Mouse (Mus musculus): Measurements from ENCODE around the gene B230104I21Rik.

The B230104I21Rik gene
- long read RNA-seq, experiment 1: 0 reads
- long read RNA-seq, experiment 2: 0 reads

- intact Hi-C loops (cut with DNase I): no loop called here
These were observed at the start of gene B230104I21Rik for GRCm38 (mm10) chr4:154335761-154336160. Gene B230104I21Rik, plus strand, starts transcription at chr4:154336127.

GRCm38 (mm10) chr4:154293735-154294201 lies 42.2 kb upstream of the B230104I21Rik start:
- intact Hi-C loops (cut with DNase I): no loop called here

- intact Hi-C loops (cut with DNase I): no loop called here
These were observed 41.6 kb upstream of the B230104I21Rik start for GRCm38 (mm10) chr4:154294262-154294731.

- intact Hi-C loops (cut with DNase I): no loop called here
These were observed 38.2 kb upstream of the B230104I21Rik start for GRCm38 (mm10) chr4:154297761-154298160.

- intact Hi-C loops (cut with DNase I): loop anchor here (5.0 kb wide), 1 partner anchor 132 kb away; no protein-coding TSS in a partner anchor
These were observed 36.2 kb upstream of the B230104I21Rik start for GRCm38 (mm10) chr4:154299541-154300271.

GRCm38 (mm10) chr4:154301466-154301881 lies 34.5 kb upstream of the B230104I21Rik start, which contains the start of gene Arhgef16:
Gene Arhgef16, minus strand, starts transcription at chr4:154301676.
- intact Hi-C loops (cut with DNase I): loop anchor here (5.0 kb wide), 1 partner anchor 134 kb away; no protein-coding TSS in a partner anchor

GRCm38 (mm10) chr4:154309131-154309530 lies 26.8 kb upstream of the B230104I21Rik start:
- intact Hi-C loops (cut with DNase I): no loop called here

GRCm38 (mm10) chr4:154310576-154311262 lies 25.2 kb upstream of the B230104I21Rik start:
- intact Hi-C loops (cut with DNase I): no loop called here

GRCm38 (mm10) chr4:154312143-154312812 lies 23.6 kb upstream of the B230104I21Rik start:
- intact Hi-C loops (cut with DNase I): no loop called here

- intact Hi-C loops (cut with DNase I): no loop called here
These were observed 22.8 kb upstream of the B230104I21Rik start for GRCm38 (mm10) chr4:154312935-154313621.

- intact Hi-C loops (cut with DNase I): no loop called here
These were observed 22.3 kb upstream of the B230104I21Rik start for GRCm38 (mm10) chr4:154313622-154313967.

GRCm38 (mm10) chr4:154325410-154325809 lies 10.5 kb upstream of the B230104I21Rik start:
- intact Hi-C loops (cut with DNase I): loop anchor here (5.0 to 10.0 kb wide), 2 partner anchors 67 to 499 kb away; no protein-coding TSS in a partner anchor

- intact Hi-C loops (cut with DNase I): loop anchor here (2.0 to 10.0 kb wide), 3 partner anchors 64 to 496 kb away; no protein-coding TSS in a partner anchor
These were observed 7.5 kb upstream of the B230104I21Rik start for GRCm38 (mm10) chr4:154328431-154328830.

- intact Hi-C loops (cut with DNase I): loop anchor here (2.0 to 10.0 kb wide), 3 partner anchors 63 to 496 kb away; no protein-coding TSS in a partner anchor
These were observed 7.1 kb upstream of the B230104I21Rik start for GRCm38 (mm10) chr4:154328836-154329235.

- intact Hi-C loops (cut with DNase I): no loop called here
These were observed 5.9 kb upstream of the B230104I21Rik start for GRCm38 (mm10) chr4:154330001-154330400.

- intact Hi-C loops (cut with DNase I): no loop called here
These were observed 4.7 kb upstream of the B230104I21Rik start for GRCm38 (mm10) chr4:154331271-154331670.

- intact Hi-C loops (cut with DNase I): no loop called here
These were observed 2.6 kb upstream of the B230104I21Rik start for GRCm38 (mm10) chr4:154333300-154333699.

- intact Hi-C loops (cut with DNase I): no loop called here
These were observed 1.1 kb upstream of the B230104I21Rik start for GRCm38 (mm10) chr4:154334699-154335402.

GRCm38 (mm10) chr4:154336650-154337049 lies 723 bp downstream of the B230104I21Rik start:
- intact Hi-C loops (cut with DNase I): no loop called here
